Mouse (Mus musculus) spleen, embryonic (tissue): Measurements from ENCODE around the gene Csmd2.

Experiments used
- CTCF ChIA-PET: fragments of 350-600 bp; sonication (Branson Sonifier 250); formaldehyde crosslinking; loops from one replicate; lab custom pipeline; 2022; lab: Charles Lee

Gene Csmd2

GRCm38 (mm10) chr4:128241854-128242356 lies 254.2 kb downstream of the Csmd2 start:
- CTCF ChIA-PET, result no interaction called here

GRCm38 (mm10) chr4:128245201-128245600 lies 257.5 kb downstream of the Csmd2 start:
- CTCF ChIA-PET, result no interaction called here

GRCm38 (mm10) chr4:128248676-128249075 lies 261.0 kb downstream of the Csmd2 start:
- CTCF ChIA-PET, result no interaction called here

- CTCF ChIA-PET, result no interaction called here
Observed at GRCm38 (mm10) chr4:128259211-128259610, 271.6 kb downstream of the Csmd2 start.

- CTCF ChIA-PET, result no interaction called here
Observed at GRCm38 (mm10) chr4:128260907-128261560, 273.4 kb downstream of the Csmd2 start, which contains the start of gene Hmgb4. Hmgb4 (minus strand) TSS chr4:128260957.

GRCm38 (mm10) chr4:128264491-128264890 lies 276.8 kb downstream of the Csmd2 start:
- CTCF ChIA-PET, result no interaction called here

- CTCF ChIA-PET, result no interaction called here
Observed at GRCm38 (mm10) chr4:128265341-128265740, 277.7 kb downstream of the Csmd2 start.

- CTCF ChIA-PET, result no interaction called here
Observed at GRCm38 (mm10) chr4:128269261-128269875, 281.7 kb downstream of the Csmd2 start.

- CTCF ChIA-PET, result no interaction called here
Observed at GRCm38 (mm10) chr4:128270177-128270576, 282.5 kb downstream of the Csmd2 start.

GRCm38 (mm10) chr4:128270931-128271330 lies 283.3 kb downstream of the Csmd2 start:
- CTCF ChIA-PET, result no interaction called here

GRCm38 (mm10) chr4:128272501-128272900 lies 284.8 kb downstream of the Csmd2 start:
- CTCF ChIA-PET, result no interaction called here

- CTCF ChIA-PET, result no interaction called here
Observed at GRCm38 (mm10) chr4:128273146-128273545, 285.5 kb downstream of the Csmd2 start.

- CTCF ChIA-PET, result no interaction called here
Observed at GRCm38 (mm10) chr4:128275116-128275515, 287.5 kb downstream of the Csmd2 start.

GRCm38 (mm10) chr4:128275586-128275985 lies 287.9 kb downstream of the Csmd2 start:
- CTCF ChIA-PET, result no interaction called here

- CTCF ChIA-PET, result no interaction called here
Observed at GRCm38 (mm10) chr4:128285009-128285408, 297.4 kb downstream of the Csmd2 start.

- CTCF ChIA-PET, result no interaction called here
Observed at GRCm38 (mm10) chr4:128288095-128288494, 300.4 kb downstream of the Csmd2 start.

- CTCF ChIA-PET, result no interaction called here
Observed at GRCm38 (mm10) chr4:128304049-128304448, 316.4 kb downstream of the Csmd2 start.

GRCm38 (mm10) chr4:128306011-128306410 lies 318.4 kb downstream of the Csmd2 start:
- CTCF ChIA-PET, result no interaction called here

GRCm38 (mm10) chr4:128315328-128315727 lies 327.7 kb downstream of the Csmd2 start:
- CTCF ChIA-PET, result no interaction called here

GRCm38 (mm10) chr4:128317951-128318350 lies 330.3 kb downstream of the Csmd2 start:
- CTCF ChIA-PET, result no interaction called here

- CTCF ChIA-PET, result no interaction called here
Observed at GRCm38 (mm10) chr4:128325511-128325910, 337.9 kb downstream of the Csmd2 start.

GRCm38 (mm10) chr4:128326755-128327154 lies 339.1 kb downstream of the Csmd2 start:
- CTCF ChIA-PET, result no interaction called here

GRCm38 (mm10) chr4:128327421-128327820 lies 339.8 kb downstream of the Csmd2 start:
- CTCF ChIA-PET, result no interaction called here
